Mouse (Mus musculus): ENCODE measurements around the gene Themis3.

The Themis3 gene

GRCm38 (mm10) chr17:66594435-66594834 is at the start of gene Themis3:
Gene Themis3, minus strand, starts transcription at chr17:66594621.
- peak; percentile 32 for DNase-seq (ENCODE audit: low spot score)

DNA sequence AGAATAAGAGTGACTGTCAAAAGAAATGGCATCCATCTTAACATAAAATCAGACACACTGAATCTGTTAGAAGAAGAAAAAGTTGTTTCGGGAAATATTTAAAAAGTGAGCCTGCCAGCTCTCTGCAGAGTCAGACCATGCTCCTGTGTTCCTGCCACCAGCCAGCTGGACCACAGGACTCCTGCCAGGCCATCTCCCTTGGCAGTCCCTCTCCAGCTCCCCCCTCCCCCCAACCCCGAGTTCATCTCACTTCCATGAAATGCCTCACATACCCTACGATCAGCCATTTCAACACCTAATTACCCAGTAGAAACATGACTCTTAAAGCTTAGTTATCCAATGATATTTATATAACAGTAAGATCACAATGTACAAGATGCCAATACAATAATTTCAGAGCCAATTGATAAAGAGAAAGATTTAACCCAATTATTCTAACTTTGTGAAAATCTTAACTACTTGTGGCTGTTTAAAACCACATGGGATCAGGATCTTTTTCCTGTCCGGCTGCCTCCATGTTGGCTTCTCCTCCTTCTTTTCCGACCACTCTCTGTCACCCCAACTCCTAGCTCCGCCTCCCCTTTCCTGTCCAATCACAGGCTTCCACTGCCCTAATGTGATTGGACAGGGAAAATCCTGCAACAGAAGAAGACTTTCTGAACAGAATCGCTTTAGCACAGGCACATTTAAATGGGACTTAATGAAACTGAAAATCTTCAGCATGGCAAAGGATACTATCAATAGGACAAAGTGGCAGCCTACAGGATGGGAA is 43.7 kb upstream of the Themis3 start:
- no peak for DNase-seq (ENCODE audit: low spot score)

DNA sequence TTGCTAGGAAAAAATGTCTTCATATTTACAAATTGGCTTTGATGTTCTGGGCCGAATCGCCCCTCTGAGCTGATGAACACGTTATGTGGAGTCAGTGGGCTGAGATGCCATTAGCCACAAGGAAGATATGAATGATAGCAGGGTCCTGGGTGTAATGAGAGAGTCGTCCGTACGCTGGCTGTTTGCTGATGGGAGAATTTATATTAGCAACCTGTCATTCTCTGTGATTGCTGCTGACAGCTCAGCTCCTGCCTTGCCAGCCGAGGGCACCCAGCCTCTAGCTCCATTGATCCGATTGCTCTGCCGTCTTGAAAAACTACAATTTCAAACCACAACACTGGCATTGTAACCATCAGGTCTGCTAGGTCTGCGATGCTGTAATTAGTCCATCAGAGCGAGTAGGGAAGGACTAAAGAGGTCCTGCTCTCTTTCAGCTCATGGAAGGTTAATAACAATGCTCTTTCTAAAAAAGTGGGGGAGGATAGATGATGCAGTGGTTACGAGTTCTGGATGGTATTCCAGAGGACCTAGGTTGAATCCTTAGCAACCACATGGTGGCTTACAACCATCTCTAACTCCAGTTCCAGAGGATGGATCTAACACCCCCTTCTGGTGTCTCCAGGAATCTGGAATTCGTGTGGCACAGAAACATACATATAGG is 25.7 kb upstream of the Themis3 start:
- DNase-seq (ENCODE audit: low spot score): no peak

- DNase-seq (ENCODE audit: low spot score): no peak
These were observed 24.9 kb upstream of the Themis3 start for GRCm38 (mm10) chr17:66619255-66619826.

GRCm38 (mm10) chr17:66610032-66610431 is 15.6 kb upstream of the Themis3 start:
- no peak for DNase-seq (ENCODE audit: low spot score)

DNA sequence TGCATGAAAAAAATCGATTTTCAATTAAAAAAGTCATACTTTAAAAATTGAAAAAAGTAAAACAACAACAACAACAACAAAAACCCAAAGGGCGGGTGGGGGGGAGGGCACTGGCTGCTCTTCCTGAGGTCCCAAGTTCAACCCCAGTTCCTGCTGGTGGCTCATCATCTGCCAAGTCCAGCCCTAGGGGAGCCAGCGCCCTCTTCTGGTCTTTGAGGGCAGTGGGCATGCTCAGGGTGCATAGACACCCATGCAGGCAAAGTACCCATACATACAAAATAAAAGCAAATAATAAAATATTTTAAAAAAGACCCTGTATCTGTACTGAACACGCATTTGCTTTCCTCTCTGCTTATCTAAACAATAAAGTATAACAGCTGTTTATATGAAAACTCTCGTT is 10.5 kb upstream of the Themis3 start:
- DNase-seq (ENCODE audit: low spot score): no peak

- DNase-seq (ENCODE audit: low spot score): no peak
These were observed 6.8 kb upstream of the Themis3 start for GRCm38 (mm10) chr17:66601171-66601570.

GRCm38 (mm10) chr17:66595867-66596266 is 1.4 kb upstream of the Themis3 start:
- DNase-seq (ENCODE audit: low spot score): peak; percentile 12

- DNase-seq (ENCODE audit: low spot score): peak; percentile 26
These were observed 835 bp upstream of the Themis3 start for GRCm38 (mm10) chr17:66595256-66595655.

DNA sequence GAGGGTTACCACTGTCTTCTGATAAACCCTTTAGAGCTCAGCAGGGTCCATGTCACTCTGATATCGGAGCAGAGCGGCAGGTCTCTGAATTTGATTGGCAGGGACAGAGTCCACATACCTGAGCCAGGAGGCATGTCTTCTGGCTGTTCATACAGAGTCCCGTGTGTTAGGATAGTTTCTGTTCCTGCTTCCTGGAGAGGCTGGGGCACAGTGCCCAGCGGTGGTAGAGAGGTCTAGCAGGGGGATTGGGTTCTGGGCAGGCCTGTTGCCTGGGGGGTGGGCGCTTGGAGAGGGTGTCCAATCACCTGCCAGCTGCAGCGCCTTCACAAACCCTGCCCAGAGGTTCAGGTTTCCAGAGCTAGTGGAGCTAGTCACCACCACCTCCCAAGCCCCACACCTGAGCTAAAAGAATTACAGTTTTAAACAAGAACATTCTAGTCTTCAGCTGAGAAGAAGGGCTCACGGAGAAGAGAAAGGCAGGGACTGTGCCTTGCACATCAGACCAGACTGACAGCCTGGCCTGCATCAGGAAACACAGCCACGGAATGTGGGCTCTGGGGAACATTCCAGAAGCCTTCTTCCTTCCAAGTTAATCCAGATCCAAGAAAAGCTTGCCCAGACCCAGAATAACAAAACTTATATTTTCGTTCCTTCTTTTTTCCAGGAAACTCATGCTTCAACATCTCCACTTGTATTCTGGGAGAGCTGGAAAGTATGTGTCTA is 3.9 kb downstream of the Themis3 start:
- DNase-seq (ENCODE audit: low spot score): peak; percentile 30

- peak; percentile 37 for DNase-seq (ENCODE audit: low spot score)
These were observed 4.6 kb downstream of the Themis3 start for GRCm38 (mm10) chr17:66589864-66590263.

DNA sequence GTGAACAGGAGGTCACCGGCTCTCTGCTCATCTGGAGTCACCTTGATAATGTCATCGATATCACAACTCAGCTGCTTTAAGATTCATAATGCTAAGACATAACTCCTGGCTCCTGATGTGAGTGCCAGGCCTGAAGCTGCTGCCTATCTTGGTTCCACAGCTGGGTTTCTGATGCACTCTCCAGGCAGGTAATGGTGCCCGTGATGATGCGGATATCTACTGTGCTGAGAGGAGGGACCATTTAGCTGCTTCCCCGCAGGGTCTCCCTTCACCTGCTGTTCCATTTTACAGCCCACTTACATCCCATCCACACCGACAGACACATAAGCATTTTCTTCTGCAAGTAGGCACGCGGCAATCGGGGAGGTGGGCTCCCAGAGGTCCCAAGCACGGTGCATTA is 7.7 kb downstream of the Themis3 start:
- DNase-seq (ENCODE audit: low spot score): no peak

- DNase-seq (ENCODE audit: low spot score): peak; percentile 31
These were observed 8.3 kb downstream of the Themis3 start for GRCm38 (mm10) chr17:66586078-66586477.

DNA sequence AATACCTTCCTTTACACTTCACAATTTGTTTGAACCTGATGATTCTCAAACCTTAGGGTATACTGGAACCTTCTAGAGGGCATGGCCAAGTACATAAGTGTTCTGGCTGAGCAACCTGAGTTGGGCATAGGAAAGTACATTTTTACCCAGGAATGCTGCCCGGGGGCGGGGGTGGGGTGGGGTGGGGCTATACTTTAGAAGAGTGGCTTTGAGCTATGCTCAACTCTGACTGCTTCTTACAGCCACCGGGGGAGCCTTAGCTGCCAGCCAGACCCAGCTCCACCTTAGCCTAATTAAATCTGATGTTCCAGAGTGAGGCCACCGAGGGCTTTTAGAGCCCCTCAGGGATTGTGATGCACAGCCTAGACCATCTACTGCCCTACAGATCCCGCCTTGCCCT is 13.4 kb downstream of the Themis3 start:
- no peak for DNase-seq (ENCODE audit: low spot score)

- DNase-seq (ENCODE audit: low spot score): peak; percentile 75
These were observed 16.4 kb downstream of the Themis3 start for GRCm38 (mm10) chr17:66578007-66578406.

DNA sequence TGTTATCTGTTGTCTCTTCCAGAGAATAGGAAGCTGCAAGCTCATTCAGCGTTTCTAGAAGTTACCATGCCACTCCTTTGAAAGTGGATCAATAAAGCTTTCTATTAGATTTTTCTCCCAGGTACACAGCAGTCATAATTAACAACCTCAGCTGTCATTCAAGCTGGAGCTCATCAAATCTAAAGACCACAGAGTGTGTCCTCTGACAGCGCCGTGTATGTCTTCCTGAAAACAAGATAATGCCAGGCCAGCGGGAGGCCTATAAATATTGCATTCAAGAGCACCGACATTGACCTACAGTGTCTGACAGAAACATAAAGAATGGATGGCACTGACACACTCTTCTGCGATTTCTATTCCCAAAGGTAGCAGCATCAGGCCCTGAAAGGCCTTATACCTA is 16.9 kb downstream of the Themis3 start:
- DNase-seq (ENCODE audit: low spot score): no peak

DNA sequence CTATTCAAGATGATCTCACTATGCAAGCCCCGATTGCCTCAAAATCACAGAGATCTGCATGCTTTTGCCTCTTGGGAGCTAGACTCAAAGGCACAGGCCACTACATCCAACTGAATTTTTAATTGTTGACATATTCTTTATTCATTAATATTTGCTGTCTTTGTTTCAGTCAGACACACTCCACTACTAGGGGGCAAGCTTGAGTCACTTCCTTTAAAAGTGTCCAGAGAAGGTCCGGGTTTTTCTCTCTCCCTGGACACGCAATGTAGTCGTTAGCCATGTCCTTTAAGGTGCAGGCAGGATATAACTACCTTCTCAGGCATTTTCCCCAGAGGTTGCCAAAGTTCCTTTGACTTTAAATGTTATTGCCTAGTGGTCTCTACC is 21.8 kb downstream of the Themis3 start:
- DNase-seq (ENCODE audit: low spot score): peak; percentile 65

- DNase-seq (ENCODE audit: low spot score): no peak
These were observed 22.4 kb downstream of the Themis3 start for GRCm38 (mm10) chr17:66571860-66572676.

DNA sequence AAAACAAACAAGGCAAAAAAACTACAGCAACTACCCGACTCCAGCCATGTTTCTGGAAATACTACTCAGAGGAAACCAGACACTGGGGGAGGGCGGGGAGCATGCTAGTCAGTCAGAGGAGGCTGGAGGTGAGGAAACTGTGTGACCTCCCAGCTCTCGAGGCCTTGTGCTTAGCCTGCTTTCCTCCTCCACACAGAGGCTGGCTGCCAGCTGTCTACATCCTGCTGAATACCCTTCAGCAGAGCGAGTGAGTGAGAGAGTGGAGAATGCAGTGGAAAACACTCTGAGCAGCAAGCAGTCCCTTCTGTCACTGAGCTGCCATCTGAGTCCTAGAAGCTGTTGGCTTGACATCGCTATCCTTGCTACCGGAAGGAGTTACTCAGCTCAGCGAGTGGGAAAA is 30.2 kb downstream of the Themis3 start:
- DNase-seq (ENCODE audit: low spot score): peak; percentile 49

DNA sequence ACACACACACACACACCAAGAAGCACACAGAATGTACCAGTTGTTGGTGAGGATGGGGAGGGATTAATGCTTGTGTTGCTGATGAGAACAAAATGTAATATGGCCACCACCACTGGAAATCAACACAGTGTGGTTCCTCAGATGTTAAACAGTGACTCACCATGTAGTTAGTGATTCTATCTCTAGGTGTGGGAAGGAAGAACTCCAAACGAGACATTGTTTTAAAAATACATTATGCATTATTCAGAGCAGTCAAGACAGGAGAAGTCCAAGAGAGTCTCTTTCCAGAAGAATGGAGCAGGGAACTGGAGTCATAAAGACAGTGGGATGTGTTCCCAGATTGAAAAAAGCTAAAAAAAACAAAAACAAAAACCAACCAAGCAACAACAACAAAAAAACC is 30.9 kb downstream of the Themis3 start:
- no peak for DNase-seq (ENCODE audit: low spot score)

- DNase-seq (ENCODE audit: low spot score): no peak
These were observed 33.0 kb downstream of the Themis3 start for GRCm38 (mm10) chr17:66561380-66561779.
